Mouse (Mus musculus): ENCODE data around the gene Atxn1.

DNA sequence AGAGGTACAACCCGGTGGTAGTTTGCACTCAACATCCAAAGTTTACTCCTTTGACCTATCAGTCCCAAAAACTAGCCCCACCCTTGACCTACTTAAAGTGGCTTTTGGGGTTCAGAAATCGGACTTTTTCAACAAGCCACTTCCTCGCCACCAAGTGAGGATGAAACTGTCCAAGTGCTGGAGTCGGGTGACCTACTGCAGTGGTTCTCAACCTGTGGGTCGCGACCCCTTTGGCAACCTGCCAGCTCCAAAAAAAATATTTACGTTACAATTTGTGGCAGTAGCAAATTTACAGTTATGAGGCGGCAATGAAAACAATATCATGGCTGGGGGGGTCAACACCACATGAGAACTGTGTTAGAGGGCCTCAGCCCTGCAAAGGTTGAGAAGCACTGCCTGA, 95.9 kb downstream of the Atxn1 start:
- TF ChIP-seq CTCF (IDR thresholded peaks at IDR 0.05; ENCODE audit: extremely low read depth, insufficient read length, insufficient replicate concordance, low read depth, low read length) (no peak), POLR2A (IDR thresholded peaks at IDR 0.05; ENCODE audit: low read depth, low read length) (no peak)
